Mouse (Mus musculus) left cerebral cortex, postnatal 25 days (tissue): ENCODE data around the gene Sfmbt1. TPM values are rescaled to one million over a fixed set of nuclear protein-coding genes. Genes with fewer than 3 reads are reported as not detected.

Experiments
- DNase-seq, 2 experiments: peaks; one replicate each; pipeline ENCODE4 v3.0.0; 2022; ENCODE audit warnings: low spot score in 2 of 2, mixed read lengths in 1 of 2
- intact Hi-C: fragments of 180-260 bp; cut with DNase I; formaldehyde crosslinking; loops from one replicate; pipeline ENCODE4 v1.15.1; 2025
- total RNA-seq, 2 experiments: library from RNA; stranded (reverse); gene quantifications; 2 replicates each; pipeline ENCODE4 v1.2.3; 2021

Sfmbt1 gene
- 10 to 100 TPM; 33.1 to 34.9 TPM for total RNA-seq

GRCm38 (mm10) chr14:30714799-30715617 is at the start of gene Sfmbt1:
Sfmbt1 (plus strand) TSS chr14:30714849.
- DNase-seq: peak in 1 of 2 experiments; percentile 22
- intact Hi-C loops: no loop called here

GRCm38 (mm10) chr14:30666061-30666460 is 48.6 kb upstream of the Sfmbt1 start:
- no peak for DNase-seq
- intact Hi-C loops: no loop called here

- peak; percentile 12 to 62 for DNase-seq
- intact Hi-C loops: no loop called here
These were observed 48.0 kb upstream of the Sfmbt1 start for GRCm38 (mm10) chr14:30666604-30667003.

- DNase-seq: no peak
- intact Hi-C loops: loop anchor here (10.0 kb wide), 1 partner anchor 685 kb away; no protein-coding TSS in a partner anchor
These were observed 44.5 kb upstream of the Sfmbt1 start for GRCm38 (mm10) chr14:30670161-30670560.

GRCm38 (mm10) chr14:30671095-30671985 is 43.3 kb upstream of the Sfmbt1 start:
- intact Hi-C loops: loop anchor here (10.0 kb wide), 1 partner anchor 687 kb away; no protein-coding TSS in a partner anchor
- DNase-seq: peak in 1 of 2 experiments; percentile 71

- intact Hi-C loops: loop anchor here (1.0 to 10.0 kb wide), 2 partner anchors 81 to 687 kb away; no protein-coding TSS in a partner anchor
- peak; percentile 89 to 94 for DNase-seq
These were observed 42.7 kb upstream of the Sfmbt1 start for GRCm38 (mm10) chr14:30671986-30672312.

GRCm38 (mm10) chr14:30674947-30675346 is 39.7 kb upstream of the Sfmbt1 start:
- intact Hi-C loops: loop anchor here (10.0 kb wide), 1 partner anchor 690 kb away; no protein-coding TSS in a partner anchor
- DNase-seq: no peak

GRCm38 (mm10) chr14:30682131-30682530 is 32.5 kb upstream of the Sfmbt1 start:
- no peak for DNase-seq
- intact Hi-C loops: no loop called here

- DNase-seq: no peak
- intact Hi-C loops: no loop called here
These were observed 24.0 kb upstream of the Sfmbt1 start for GRCm38 (mm10) chr14:30690685-30691084.

- intact Hi-C loops: no loop called here
These were observed 22.2 kb upstream of the Sfmbt1 start for GRCm38 (mm10) chr14:30692439-30692838.

GRCm38 (mm10) chr14:30694786-30695185 is 19.9 kb upstream of the Sfmbt1 start:
- peak; percentile 11 to 47 for DNase-seq
- intact Hi-C loops: no loop called here

More at GRCm38 (mm10) chr14:30692439-30692838, 22.2 kb upstream of the Sfmbt1 start:
- no peak for DNase-seq

GRCm38 (mm10) chr14:30695609-30696008 is 19.0 kb upstream of the Sfmbt1 start:
- peak; percentile 76 to 80 for DNase-seq
- intact Hi-C loops: no loop called here

- peak; percentile 34 to 40 for DNase-seq
- intact Hi-C loops: no loop called here
These were observed 17.1 kb upstream of the Sfmbt1 start for GRCm38 (mm10) chr14:30697407-30698052.

GRCm38 (mm10) chr14:30699656-30700055 is 15.0 kb upstream of the Sfmbt1 start:
- peak; percentile 30 to 35 for DNase-seq
- intact Hi-C loops: no loop called here

GRCm38 (mm10) chr14:30702512-30702911 is 12.1 kb upstream of the Sfmbt1 start:
- no peak for DNase-seq
- intact Hi-C loops: no loop called here

GRCm38 (mm10) chr14:30703079-30703478 is 11.6 kb upstream of the Sfmbt1 start:
- no peak for DNase-seq
- intact Hi-C loops: no loop called here

GRCm38 (mm10) chr14:30704098-30704855 is 10.4 kb upstream of the Sfmbt1 start:
- no peak for DNase-seq
- intact Hi-C loops: no loop called here

GRCm38 (mm10) chr14:30711892-30712291 is 2.8 kb upstream of the Sfmbt1 start:
- no peak for DNase-seq
- intact Hi-C loops: no loop called here

GRCm38 (mm10) chr14:30713769-30714168 is 880 bp upstream of the Sfmbt1 start:
- intact Hi-C loops: no loop called here
- DNase-seq: no peak
